Mouse (Mus musculus): ENCODE results near the gene Pfkfb2. TPM values are rescaled to one million over a fixed set of nuclear protein-coding genes. Genes with fewer than 3 reads are reported as not detected.

Pfkfb2 gene
- polyA plus RNA-seq, 1 experiment from 2014 or later, result 12.1 TPM

GRCm38 (mm10) chr1:130740781-130741720 is 12.0 kb upstream of the Pfkfb2 start:
- Histone ChIP-seq H3K27ac (ENCODE audit: low read length) (peak overlapping the region; percentile 62), H3K4me1 (ENCODE audit: control insufficient read depth, insufficient read depth, low read length) (peaks cover 31% of the 10 kb centered on the region), H3K27me3 (replicated peaks; ENCODE audit: control insufficient read depth, insufficient read depth, low read length) (no peaks in the 10 kb centered on the region), H3K4me2 (ENCODE audit: low read depth, low read length) (no peak overlapping the region), H3K36me3 (ENCODE audit: control insufficient read depth, insufficient read depth, low read length) (peaks cover 3% of the 10 kb centered on the region; the same call in 1 of the 2 replicates), H3K9ac (ENCODE audit: low read depth, low read length) (peak overlapping the region; percentile 31; the same call in 1 of the 2 replicates), H3K9me3 (ENCODE audit: control insufficient read depth, low read length) (no peaks in the 10 kb centered on the region), H3K4me3 (ENCODE audit: low read length) (no peak overlapping the region)
- peak; percentile 64 for ATAC-seq
- WGBS, result 46% methylated on average over 15 of the region's 15 CpGs

- 50% methylated on average over 4 of the region's 4 CpGs for WGBS
- Histone ChIP-seq H3K4me1 (ENCODE audit: control insufficient read depth, insufficient read depth, low read length) (peaks cover 31% of the 10 kb centered on the region), H3K9ac (ENCODE audit: low read depth, low read length) (peak overlapping the region; percentile 31; the same call in 1 of the 2 replicates), H3K27me3 (replicated peaks; ENCODE audit: control insufficient read depth, insufficient read depth, low read length) (no peaks in the 10 kb centered on the region), H3K4me3 (ENCODE audit: low read length) (no peak overlapping the region), H3K27ac (ENCODE audit: low read length) (peak overlapping the region; percentile 62), H3K9me3 (ENCODE audit: control insufficient read depth, low read length) (no peaks in the 10 kb centered on the region), H3K36me3 (ENCODE audit: control insufficient read depth, insufficient read depth, low read length) (peaks cover 3% of the 10 kb centered on the region; the same call in 1 of the 2 replicates), H3K4me2 (ENCODE audit: low read depth, low read length) (0 out of 2 replicates have a peak overlapping the region, but pooled peaks have one; percentile 0)
- ATAC-seq, result no peak
Measured at GRCm38 (mm10) chr1:130740227-130740648, 11.2 kb upstream of the Pfkfb2 start.

GRCm38 (mm10) chr1:130739636-130740035 is 10.6 kb upstream of the Pfkfb2 start:
- H3K9ac ChIP-seq (ENCODE audit: low read depth, low read length), result no peak overlapping the region
- H3K27me3 ChIP-seq (replicated peaks; ENCODE audit: control insufficient read depth, insufficient read depth, low read length), result no peaks in the 10 kb centered on the region
- H3K4me1 ChIP-seq (ENCODE audit: control insufficient read depth, insufficient read depth, low read length), result peaks cover 35% of the 10 kb centered on the region
- H3K36me3 ChIP-seq (ENCODE audit: control insufficient read depth, insufficient read depth, low read length), result peaks cover 3% of the 10 kb centered on the region; the same call in 1 of the 2 replicates
- H3K4me2 ChIP-seq (ENCODE audit: low read depth, low read length), result no peak overlapping the region
- H3K4me3 ChIP-seq (ENCODE audit: low read length), result no peak overlapping the region
- 56% methylated on average over 3 of the region's 3 CpGs for WGBS
- ATAC-seq, result no peak
- no peaks in the 10 kb centered on the region for H3K9me3 ChIP-seq (ENCODE audit: control insufficient read depth, low read length)
- H3K27ac ChIP-seq (ENCODE audit: low read length), result peak overlapping the region; percentile 79; the same call in 1 of the 2 replicates

- no peaks in the 10 kb centered on the region for H3K9me3 ChIP-seq (ENCODE audit: control insufficient read depth, low read length)
- no peak overlapping the region for H3K9ac ChIP-seq (ENCODE audit: low read depth, low read length)
- H3K4me2 ChIP-seq (ENCODE audit: low read depth, low read length), result no peak overlapping the region
- H3K27ac ChIP-seq (ENCODE audit: low read length), result peak overlapping the region; percentile 79
- no peaks in the 10 kb centered on the region for H3K27me3 ChIP-seq (replicated peaks; ENCODE audit: control insufficient read depth, insufficient read depth, low read length)
- peak; percentile 49 for ATAC-seq
- H3K36me3 ChIP-seq (ENCODE audit: control insufficient read depth, insufficient read depth, low read length), result peaks cover under 1% of the 10 kb centered on the region; the same call in 1 of the 2 replicates
- H3K4me1 ChIP-seq (ENCODE audit: control insufficient read depth, insufficient read depth, low read length), result peaks cover 33% of the 10 kb centered on the region
- H3K4me3 ChIP-seq (ENCODE audit: low read length), result no peak overlapping the region
- WGBS, result 50% methylated on average over 3 of the region's 3 CpGs
Measured at GRCm38 (mm10) chr1:130738551-130739106, 9.6 kb upstream of the Pfkfb2 start.

GRCm38 (mm10) chr1:130737916-130738315 is 8.9 kb upstream of the Pfkfb2 start:
- no peak for ATAC-seq
- WGBS, result 80% methylated on average over 7 of the region's 7 CpGs
- peaks cover 26% of the 10 kb centered on the region for H3K4me1 ChIP-seq (ENCODE audit: control insufficient read depth, insufficient read depth, low read length)
- H3K36me3 ChIP-seq (ENCODE audit: control insufficient read depth, insufficient read depth, low read length), result no peaks in the 10 kb centered on the region; the same call in 1 of the 2 replicates
- no peak overlapping the region for H3K9ac ChIP-seq (ENCODE audit: low read depth, low read length)
- H3K4me3 ChIP-seq (ENCODE audit: low read length), result no peak overlapping the region
- 0 out of 2 replicates have a peak overlapping the region, but pooled peaks have one; percentile 14 for H3K4me2 ChIP-seq (ENCODE audit: low read depth, low read length)
- H3K27me3 ChIP-seq (replicated peaks; ENCODE audit: control insufficient read depth, insufficient read depth, low read length), result no peaks in the 10 kb centered on the region
- peak overlapping the region; percentile 79 for H3K27ac ChIP-seq (ENCODE audit: low read length)
- H3K9me3 ChIP-seq (ENCODE audit: control insufficient read depth, low read length), result no peaks in the 10 kb centered on the region

- Histone ChIP-seq H3K27ac (ENCODE audit: low read length) (peak overlapping the region; percentile 70), H3K36me3 (ENCODE audit: control insufficient read depth, insufficient read depth, low read length) (no peaks in the 10 kb centered on the region)
- 26% methylated on average over 11 of the region's 11 CpGs for WGBS
Measured at GRCm38 (mm10) chr1:130737411-130737881, 8.4 kb upstream of the Pfkfb2 start.

GRCm38 (mm10) chr1:130734852-130735251 is 5.8 kb upstream of the Pfkfb2 start:
- peak overlapping the region; percentile 53 for H3K4me2 ChIP-seq (ENCODE audit: low read depth, low read length)
- 38% methylated on average over 8 of the region's 8 CpGs for WGBS
- no peaks in the 10 kb centered on the region for H3K27me3 ChIP-seq (replicated peaks; ENCODE audit: control insufficient read depth, insufficient read depth, low read length)
- peak overlapping the region; percentile 61 for H3K9ac ChIP-seq (ENCODE audit: low read depth, low read length)
- H3K27ac ChIP-seq (ENCODE audit: low read length), result peak overlapping the region; percentile 89
- ATAC-seq, result no peak
- no peaks in the 10 kb centered on the region for H3K9me3 ChIP-seq (ENCODE audit: control insufficient read depth, low read length)
- H3K4me1 ChIP-seq (ENCODE audit: control insufficient read depth, insufficient read depth, low read length), result peaks cover 17% of the 10 kb centered on the region
- no peaks in the 10 kb centered on the region for H3K36me3 ChIP-seq (ENCODE audit: control insufficient read depth, insufficient read depth, low read length)
- H3K4me3 ChIP-seq (ENCODE audit: low read length), result peak overlapping the region; percentile 50

More at GRCm38 (mm10) chr1:130737411-130737881, 8.4 kb upstream of the Pfkfb2 start:
- Histone ChIP-seq H3K9me3 (ENCODE audit: control insufficient read depth, low read length) (no peaks in the 10 kb centered on the region), H3K4me2 (ENCODE audit: low read depth, low read length) (peak overlapping the region; percentile 40), H3K27me3 (replicated peaks; ENCODE audit: control insufficient read depth, insufficient read depth, low read length) (no peaks in the 10 kb centered on the region), H3K4me1 (ENCODE audit: control insufficient read depth, insufficient read depth, low read length) (peaks cover 25% of the 10 kb centered on the region), H3K4me3 (ENCODE audit: low read length) (peak overlapping the region; percentile 21; the same call in 1 of the 2 replicates), H3K9ac (ENCODE audit: low read depth, low read length) (peak overlapping the region; percentile 44)
- peak; percentile 58 for ATAC-seq

GRCm38 (mm10) chr1:130734452-130734851 is 5.4 kb upstream of the Pfkfb2 start:
- H3K9ac ChIP-seq (ENCODE audit: low read depth, low read length), result peak overlapping the region; percentile 61
- ATAC-seq, result no peak

GRCm38 (mm10) chr1:130733671-130734070 is 4.6 kb upstream of the Pfkfb2 start:
- Histone ChIP-seq H3K4me2 (ENCODE audit: low read depth, low read length) (peak overlapping the region; percentile 53), H3K4me1 (ENCODE audit: control insufficient read depth, insufficient read depth, low read length) (peaks cover 17% of the 10 kb centered on the region), H3K9me3 (ENCODE audit: control insufficient read depth, low read length) (no peaks in the 10 kb centered on the region), H3K9ac (ENCODE audit: low read depth, low read length) (peak overlapping the region; percentile 61), H3K27me3 (replicated peaks; ENCODE audit: control insufficient read depth, insufficient read depth, low read length) (no peaks in the 10 kb centered on the region), H3K4me3 (ENCODE audit: low read length) (peak overlapping the region; percentile 50), H3K27ac (ENCODE audit: low read length) (peak overlapping the region; percentile 89), H3K36me3 (ENCODE audit: control insufficient read depth, insufficient read depth, low read length) (no peaks in the 10 kb centered on the region)
- WGBS, result 45% methylated on average over 4 of the region's 4 CpGs
- ATAC-seq, result peak; percentile 67

More at GRCm38 (mm10) chr1:130734452-130734851, 5.4 kb upstream of the Pfkfb2 start:
- Histone ChIP-seq H3K4me3 (ENCODE audit: low read length) (peak overlapping the region; percentile 50), H3K36me3 (ENCODE audit: control insufficient read depth, insufficient read depth, low read length) (no peaks in the 10 kb centered on the region), H3K4me2 (ENCODE audit: low read depth, low read length) (peak overlapping the region; percentile 53), H3K9me3 (ENCODE audit: control insufficient read depth, low read length) (no peaks in the 10 kb centered on the region), H3K27ac (ENCODE audit: low read length) (peak overlapping the region; percentile 89), H3K4me1 (ENCODE audit: control insufficient read depth, insufficient read depth, low read length) (peaks cover 17% of the 10 kb centered on the region), H3K27me3 (replicated peaks; ENCODE audit: control insufficient read depth, insufficient read depth, low read length) (no peaks in the 10 kb centered on the region)
- WGBS, result 29% methylated on average over 5 of the region's 5 CpGs

Measured in intestine, embryonic 16.5 days (tissue).